Mouse (Mus musculus) heart, embryonic 12.5 days (tissue): ENCODE measurements around the gene Gm42791. TPM values are rescaled to one million over a fixed set of nuclear protein-coding genes. Genes with fewer than 3 reads are reported as not detected.

Experiments used
- ATAC-seq: fragments of 200-750 bp; cut with Nextera tagmentation; 2 replicates; pipeline ENCODE4 v1.8.0; 2017; ENCODE audit warnings: moderate TSS enrichment, moderate library complexity; ENCODE audit not compliant: insufficient number of reproducible peaks, low FRiP score
- H3K27ac ChIP-seq: fragments of 300-500 bp; sonication (generic); 2 replicates; pipeline ENCODE4 v1.5.1; 2016; ENCODE audit warnings: mild to moderate bottlenecking, moderate library complexity; ENCODE audit not compliant: poor library complexity, severe bottlenecking
- H3K27me3 ChIP-seq: fragments of 300-500 bp; sonication (generic); replicated peaks from 2 replicates; pipeline ENCODE4 v1.6.1; 2016; ENCODE audit warnings: mild to moderate bottlenecking, moderate library complexity
- H3K36me3 ChIP-seq: fragments of 300-500 bp; sonication (generic); 2 replicates; pipeline ENCODE4 v1.6.1; 2016; ENCODE audit warnings: mild to moderate bottlenecking, moderate library complexity
- H3K4me1 ChIP-seq: fragments of 300-500 bp; sonication (generic); replicated peaks from 2 replicates; pipeline ENCODE4 v1.6.1; 2016; ENCODE audit warnings: mild to moderate bottlenecking
- H3K4me2 ChIP-seq: fragments of 300-500 bp; sonication (generic); 2 replicates; pipeline ENCODE4 v1.6.1; 2016; ENCODE audit warnings: mild to moderate bottlenecking, moderate library complexity
- H3K4me3 ChIP-seq: fragments of 300-500 bp; sonication (generic); 2 replicates; pipeline ENCODE4 v1.5.1; 2016; ENCODE audit warnings: mild to moderate bottlenecking
- H3K9ac ChIP-seq: fragments of 300-500 bp; sonication (generic); 2 replicates; pipeline ENCODE4 v1.6.1; 2016; ENCODE audit warnings: mild to moderate bottlenecking, moderate library complexity
- H3K9me3 ChIP-seq: fragments of 300-500 bp; sonication (generic); replicated peaks from 2 replicates; pipeline ENCODE4 v1.6.1; 2016; ENCODE audit warnings: mild to moderate bottlenecking, moderate library complexity
- WGBS: fragments of 180-500 bp; shearing (Covaris S2); methylation state at CpG from one replicate; pipeline ENCODE4 v1.1.7; 2016; 5-methylcytosine and 5-hydroxymethylcytosine counted together
- polyA plus RNA-seq: library from polyadenylated mRNA; unstranded; fragments of >200 nt; fragmentation: Nextera tagmentation; extraction: Ambion mirVana; gene quantifications from 2 replicates; pipeline ENCODE4 v1.2.1, GENCODE M21; 2016

Gm42791 gene
- polyA plus RNA-seq, 1 experiment from 2014 or later, result not detected

DNA sequence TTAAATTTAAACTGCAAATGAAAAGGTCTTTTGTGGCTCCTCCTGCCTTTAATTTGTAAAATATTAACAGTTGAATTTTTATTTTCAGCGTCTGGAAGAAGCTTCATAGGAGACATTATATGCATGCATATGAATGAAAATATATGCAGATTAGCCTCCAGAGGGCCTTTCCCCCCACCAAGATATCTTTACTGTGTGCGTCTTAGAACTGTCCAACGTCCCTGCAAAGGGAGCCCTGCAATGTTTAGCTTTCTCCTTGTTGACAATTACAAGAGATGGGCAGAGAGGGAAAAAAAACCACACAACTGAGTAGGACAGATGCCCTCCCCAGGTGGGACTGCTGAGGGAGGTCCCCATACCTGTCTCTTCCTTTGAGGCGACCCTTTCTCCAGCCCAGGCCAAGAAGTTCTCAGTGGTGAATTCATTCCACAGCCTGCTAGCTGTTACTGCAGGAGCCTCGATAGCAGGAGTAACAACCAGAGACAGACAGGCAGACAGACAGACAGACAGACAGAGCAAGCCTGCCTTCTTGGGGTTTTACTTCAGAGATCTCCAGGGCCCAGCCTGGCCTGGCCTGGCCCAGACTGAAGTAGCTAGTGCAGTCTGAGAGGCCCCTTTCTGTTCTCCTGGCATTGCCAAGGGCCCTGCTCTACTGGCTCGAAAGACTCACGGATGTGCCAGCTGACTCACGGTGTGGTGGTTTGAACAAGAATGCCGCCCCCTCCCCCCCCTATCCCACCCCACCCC is 1.2 kb upstream of the Gm42791 start:
- no peak overlapping the region for H3K4me3 ChIP-seq
- no peak overlapping the region for H3K4me2 ChIP-seq
- no peaks in the 10 kb centered on the region for H3K36me3 ChIP-seq
- ATAC-seq, result no peak
- no peaks in the 10 kb centered on the region; the same call in 1 of the 2 replicates for H3K9me3 ChIP-seq
- peaks cover 21% of the 10 kb centered on the region for H3K4me1 ChIP-seq
- 65% methylated on average over 9 of the region's 9 CpGs for whole genome bisulfite sequencing
- no peak overlapping the region for H3K9ac ChIP-seq
- no peak overlapping the region for H3K27ac ChIP-seq
- H3K27me3 ChIP-seq, result no peaks in the 10 kb centered on the region

DNA sequence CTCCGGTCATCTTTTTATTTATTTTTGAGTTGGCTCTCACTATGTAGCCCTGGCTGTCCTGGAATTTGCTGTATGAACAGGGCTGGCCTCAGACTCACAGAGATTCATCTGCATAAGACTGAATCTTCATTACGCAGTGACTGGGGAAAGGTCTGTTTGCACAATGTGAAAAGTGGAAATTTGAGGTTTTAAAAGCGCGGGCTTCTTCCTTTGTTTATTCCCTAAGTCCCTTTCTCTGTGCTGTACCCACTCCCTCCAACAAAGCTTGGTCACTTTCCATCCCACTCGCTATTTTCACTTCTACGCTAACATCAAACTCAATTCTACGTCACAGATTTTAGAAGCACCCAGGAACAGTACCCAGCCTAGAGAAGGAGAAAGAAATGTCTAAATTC is 639 bp downstream of the Gm42791 start:
- WGBS, result 64% methylated on average over 7 of the region's 7 CpGs
- peaks cover 31% of the 10 kb centered on the region for H3K4me1 ChIP-seq
- peak overlapping the region; percentile 85 for H3K4me2 ChIP-seq
- no peaks in the 10 kb centered on the region for H3K36me3 ChIP-seq
- peak overlapping the region; percentile 63 for H3K4me3 ChIP-seq
- ATAC-seq, result no peak
- no peaks in the 10 kb centered on the region for H3K27me3 ChIP-seq
- peaks cover 4% of the 10 kb centered on the region for H3K9me3 ChIP-seq
- peak overlapping the region; percentile 94 for H3K27ac ChIP-seq
- peak overlapping the region; percentile 78 for H3K9ac ChIP-seq

DNA sequence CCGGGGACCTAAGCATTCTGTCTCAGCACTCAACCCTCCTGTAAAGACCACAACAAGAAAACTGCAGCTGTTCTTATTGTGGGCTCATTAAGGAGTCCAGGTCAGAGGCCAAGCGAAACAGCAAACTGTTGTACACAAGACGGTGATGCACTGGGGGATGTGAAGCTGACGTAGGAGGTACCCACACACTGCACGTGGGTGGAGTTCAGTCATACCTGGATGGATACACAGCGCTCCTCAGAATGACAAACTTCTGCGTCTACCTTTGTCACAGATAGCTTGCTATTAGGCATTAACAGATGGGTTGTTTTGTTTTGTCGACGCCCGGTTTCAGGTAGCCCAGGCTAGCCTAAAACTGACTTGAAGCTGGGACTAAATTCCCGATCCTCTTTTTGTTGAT is 2.3 kb downstream of the Gm42791 start:
- peaks cover 31% of the 10 kb centered on the region for H3K4me1 ChIP-seq
- H3K27me3 ChIP-seq, result no peaks in the 10 kb centered on the region
- ATAC-seq, result no peak
- 0 out of 2 replicates have a peak, but pooled peaks cover 4% of the 10 kb centered on the region for H3K36me3 ChIP-seq
- 93% methylated on average over 11 of the region's 11 CpGs for WGBS
- H3K9ac ChIP-seq, result no peak overlapping the region
- peaks cover 13% of the 10 kb centered on the region for H3K9me3 ChIP-seq
- no peak overlapping the region for H3K4me2 ChIP-seq
- H3K27ac ChIP-seq, result no peak overlapping the region
- no peak overlapping the region for H3K4me3 ChIP-seq

DNA sequence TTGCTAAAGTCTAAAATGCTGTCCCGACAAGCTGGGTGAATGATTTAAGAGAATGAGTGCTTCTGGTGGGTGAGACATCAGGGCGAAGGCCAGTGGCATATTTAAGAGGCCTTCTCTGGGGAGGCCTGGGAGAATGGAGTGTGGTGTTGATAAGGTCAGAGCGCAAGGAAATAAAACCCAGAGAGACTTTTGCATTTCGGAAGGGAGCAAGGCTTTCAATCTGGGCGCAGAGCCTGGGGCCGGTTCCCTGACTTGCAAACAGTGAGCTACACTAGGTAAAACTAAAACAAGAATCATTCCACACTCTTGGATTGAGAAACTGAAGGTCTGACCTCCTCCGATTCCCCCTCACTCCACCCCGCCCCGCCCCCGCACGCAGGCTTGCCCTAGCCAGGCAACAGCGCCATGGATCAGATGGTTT is 4.0 kb downstream of the Gm42791 start:
- no peak for ATAC-seq
- Histone ChIP-seq H3K27me3 (no peaks in the 10 kb centered on the region), H3K4me1 (peaks cover 27% of the 10 kb centered on the region), H3K4me3 (no peak overlapping the region), H3K36me3 (0 out of 2 replicates have a peak, but pooled peaks cover 5% of the 10 kb centered on the region), H3K4me2 (peak overlapping the region; percentile 49), H3K9ac (no peak overlapping the region; the same call in 1 of the 2 replicates), H3K27ac (peak overlapping the region; percentile 58), H3K9me3 (peaks cover 17% of the 10 kb centered on the region)
- 36% methylated on average over 12 of the region's 12 CpGs for WGBS

DNA sequence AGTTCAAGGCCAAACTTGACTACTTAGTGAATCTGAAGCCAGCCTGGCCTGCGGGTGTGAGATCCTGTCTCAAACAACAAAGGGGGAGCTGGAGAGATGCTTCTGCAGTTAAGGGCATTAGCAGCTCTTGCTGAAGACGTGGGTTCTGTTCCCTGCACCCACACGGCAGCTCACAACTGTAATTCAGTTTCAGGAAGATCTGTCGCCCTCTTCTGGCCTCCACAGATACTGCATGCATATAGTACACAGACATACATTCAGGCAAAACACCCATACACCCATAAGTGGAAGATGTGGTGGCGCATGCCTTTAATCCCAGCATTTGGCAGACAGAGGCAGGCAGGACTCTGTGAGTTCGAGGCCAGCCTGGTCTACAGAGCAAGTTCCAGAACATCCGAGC is 5.5 kb downstream of the Gm42791 start:
- no peak for ATAC-seq
- peaks cover 17% of the 10 kb centered on the region for H3K9me3 ChIP-seq
- no peak overlapping the region for H3K27ac ChIP-seq
- no peak overlapping the region for H3K4me3 ChIP-seq
- H3K9ac ChIP-seq, result no peak overlapping the region
- 83% methylated on average over 7 of the region's 7 CpGs for WGBS
- H3K4me1 ChIP-seq, result peaks cover 31% of the 10 kb centered on the region
- no peak overlapping the region for H3K4me2 ChIP-seq
- 0 out of 2 replicates have a peak, but pooled peaks cover 5% of the 10 kb centered on the region for H3K36me3 ChIP-seq
- no peaks in the 10 kb centered on the region for H3K27me3 ChIP-seq

DNA sequence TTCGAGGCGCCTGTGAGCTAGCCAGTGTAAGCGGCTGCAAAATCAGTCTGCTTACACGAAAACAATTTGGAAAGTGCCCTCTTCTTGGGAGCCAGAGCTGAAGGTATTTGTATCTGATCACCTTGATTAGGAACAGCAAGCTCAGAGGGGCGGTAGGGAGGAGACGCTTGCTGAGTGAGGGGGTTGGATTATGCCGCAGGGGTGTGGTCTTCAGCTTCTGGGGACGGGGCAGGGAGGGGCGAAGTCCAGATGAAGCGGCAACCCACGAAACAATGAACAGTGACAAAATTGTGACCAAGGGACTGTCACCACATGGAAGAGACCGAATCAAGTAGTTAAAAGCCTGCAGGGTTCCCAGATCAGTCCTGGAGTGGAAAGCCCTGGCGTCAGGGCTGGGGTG is 10.0 kb downstream of the Gm42791 start:
- ATAC-seq, result no peak
- peak overlapping the region; percentile 42 for H3K4me2 ChIP-seq
- 33% methylated on average over 13 of the region's 13 CpGs for WGBS
- H3K9ac ChIP-seq, result 0 out of 2 replicates have a peak overlapping the region, but pooled peaks have one; percentile 9
- H3K36me3 ChIP-seq, result peaks cover 8% of the 10 kb centered on the region; the same call in 1 of the 2 replicates
- no peak overlapping the region for H3K27ac ChIP-seq
- H3K9me3 ChIP-seq, result peaks cover 22% of the 10 kb centered on the region
- H3K27me3 ChIP-seq, result no peaks in the 10 kb centered on the region
- H3K4me1 ChIP-seq, result 0 out of 2 replicates have a peak, but pooled peaks cover 8% of the 10 kb centered on the region
- no peak overlapping the region for H3K4me3 ChIP-seq

DNA sequence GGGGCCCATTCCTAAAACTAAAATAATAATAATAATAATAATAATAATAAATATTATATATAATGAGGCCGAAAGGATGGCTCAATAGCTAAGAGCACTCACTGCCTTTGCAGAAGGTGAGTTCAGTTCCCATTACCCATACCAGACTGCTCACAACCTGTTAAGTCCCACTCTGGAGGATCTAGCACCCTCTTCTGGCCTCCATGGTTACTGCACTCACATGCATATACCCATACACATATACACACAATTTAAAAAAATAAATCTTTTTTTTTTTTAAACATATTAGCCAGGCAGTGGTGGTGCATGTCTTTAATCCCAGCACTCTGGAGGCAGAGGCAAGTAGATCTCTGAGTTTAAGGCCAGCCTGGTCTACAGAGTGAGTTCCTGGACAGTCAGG is 11.3 kb downstream of the Gm42791 start:
- no peak for ATAC-seq
- WGBS, result 96% methylated on average over 1 of the region's 1 CpGs
- Histone ChIP-seq H3K27me3 (no peaks in the 10 kb centered on the region), H3K9ac (no peak overlapping the region), H3K36me3 (peaks cover 8% of the 10 kb centered on the region; the same call in 1 of the 2 replicates), H3K4me1 (peaks cover 10% of the 10 kb centered on the region; the same call in 1 of the 2 replicates), H3K4me3 (no peak overlapping the region), H3K9me3 (peaks cover 17% of the 10 kb centered on the region), H3K27ac (no peak overlapping the region), H3K4me2 (no peak overlapping the region)

DNA sequence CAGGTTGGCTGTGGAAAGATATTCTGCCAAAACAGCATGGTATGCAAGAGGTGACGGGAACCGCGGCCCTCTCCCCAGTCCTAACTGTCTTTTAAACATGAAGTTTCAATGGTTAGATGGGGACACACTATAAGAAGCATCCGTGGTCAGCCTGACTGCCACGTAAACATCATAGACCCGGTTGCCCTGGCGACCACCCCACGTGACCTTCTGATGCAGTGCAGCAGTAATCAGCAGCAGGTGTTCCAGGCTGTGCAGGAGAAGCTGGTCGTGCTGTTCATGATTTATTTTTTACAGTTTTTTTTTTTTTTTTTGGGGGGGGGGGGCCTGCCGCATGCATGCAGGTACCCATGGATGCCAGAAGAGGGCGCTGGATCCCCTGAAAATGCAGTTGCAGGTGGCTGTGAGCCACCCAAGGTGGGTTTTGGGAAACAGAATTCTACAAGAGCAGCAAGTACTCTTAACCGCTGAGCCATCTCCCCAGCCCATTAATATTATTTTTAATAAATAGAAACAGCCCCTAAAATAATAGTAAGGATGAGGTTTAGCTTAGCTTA is 11.8 kb downstream of the Gm42791 start:
- no peak for ATAC-seq
- H3K9ac ChIP-seq, result no peak overlapping the region
- 81% methylated on average over 12 of the region's 12 CpGs for WGBS

DNA sequence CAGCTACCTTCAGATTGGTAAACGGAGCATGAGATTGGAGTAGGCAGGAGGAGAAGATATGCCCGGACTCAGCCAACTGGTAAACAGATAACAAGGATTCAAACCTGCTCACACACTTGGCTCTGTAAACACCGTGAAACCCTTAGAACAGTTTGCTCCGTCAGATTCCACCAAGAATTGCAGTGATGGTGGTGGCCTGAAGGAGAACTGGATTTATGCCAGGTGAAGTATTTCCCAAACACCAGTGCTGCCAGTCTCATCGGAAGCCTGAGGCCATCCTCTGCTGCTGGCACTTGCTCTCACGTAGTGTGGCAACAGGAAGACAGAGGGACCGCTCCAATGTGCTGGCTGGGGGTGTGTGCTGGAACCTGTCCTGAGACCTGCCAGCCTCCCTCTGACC is 12.6 kb downstream of the Gm42791 start:
- Histone ChIP-seq H3K9ac (no peak overlapping the region), H3K27me3 (no peaks in the 10 kb centered on the region), H3K9me3 (peaks cover 8% of the 10 kb centered on the region), H3K36me3 (peaks cover 4% of the 10 kb centered on the region; the same call in 1 of the 2 replicates), H3K4me2 (no peak overlapping the region), H3K4me1 (peaks cover 23% of the 10 kb centered on the region), H3K4me3 (no peak overlapping the region), H3K27ac (no peak overlapping the region)
- 85% methylated on average over 7 of the region's 7 CpGs for WGBS
- ATAC-seq, result no peak

More for the DNA sequence above, 11.8 kb downstream of the Gm42791 start:
- peaks cover 8% of the 10 kb centered on the region; the same call in 1 of the 2 replicates for H3K36me3 ChIP-seq
- H3K4me3 ChIP-seq, result no peak overlapping the region
- peaks cover 16% of the 10 kb centered on the region for H3K9me3 ChIP-seq
- peaks cover 15% of the 10 kb centered on the region for H3K4me1 ChIP-seq
- no peak overlapping the region for H3K27ac ChIP-seq
- H3K4me2 ChIP-seq, result no peak overlapping the region
- no peaks in the 10 kb centered on the region for H3K27me3 ChIP-seq

DNA sequence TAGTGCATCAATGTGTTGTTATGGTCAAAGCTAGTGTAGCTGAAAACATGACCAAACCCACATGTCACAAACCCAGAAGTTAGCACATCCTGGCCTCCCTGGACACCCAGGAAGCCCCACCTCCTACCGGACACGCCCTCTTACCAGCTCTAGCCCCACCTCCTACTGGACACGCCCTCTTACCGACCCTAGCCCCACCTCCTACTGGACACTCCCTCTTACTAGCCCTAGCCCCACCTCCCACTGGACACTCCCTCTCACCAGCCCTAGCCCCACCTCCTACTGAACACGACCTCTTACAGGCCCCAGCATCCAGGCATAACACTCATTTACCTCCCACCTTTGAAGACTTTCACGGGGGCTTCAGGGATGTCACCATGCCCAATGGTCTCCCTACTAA is 14.3 kb downstream of the Gm42791 start:
- H3K9ac ChIP-seq, result no peak overlapping the region
- ATAC-seq, result peak; percentile 62; the same call in 1 of the 2 replicates
- no peak overlapping the region for H3K4me3 ChIP-seq
- H3K9me3 ChIP-seq, result peaks cover 6% of the 10 kb centered on the region
- H3K4me1 ChIP-seq, result peaks cover 29% of the 10 kb centered on the region
- H3K36me3 ChIP-seq, result peaks cover 4% of the 10 kb centered on the region; the same call in 1 of the 2 replicates
- H3K27me3 ChIP-seq, result no peaks in the 10 kb centered on the region
- H3K27ac ChIP-seq, result no peak overlapping the region
- no peak overlapping the region for H3K4me2 ChIP-seq
- 46% methylated on average over 6 of the region's 6 CpGs for WGBS

DNA sequence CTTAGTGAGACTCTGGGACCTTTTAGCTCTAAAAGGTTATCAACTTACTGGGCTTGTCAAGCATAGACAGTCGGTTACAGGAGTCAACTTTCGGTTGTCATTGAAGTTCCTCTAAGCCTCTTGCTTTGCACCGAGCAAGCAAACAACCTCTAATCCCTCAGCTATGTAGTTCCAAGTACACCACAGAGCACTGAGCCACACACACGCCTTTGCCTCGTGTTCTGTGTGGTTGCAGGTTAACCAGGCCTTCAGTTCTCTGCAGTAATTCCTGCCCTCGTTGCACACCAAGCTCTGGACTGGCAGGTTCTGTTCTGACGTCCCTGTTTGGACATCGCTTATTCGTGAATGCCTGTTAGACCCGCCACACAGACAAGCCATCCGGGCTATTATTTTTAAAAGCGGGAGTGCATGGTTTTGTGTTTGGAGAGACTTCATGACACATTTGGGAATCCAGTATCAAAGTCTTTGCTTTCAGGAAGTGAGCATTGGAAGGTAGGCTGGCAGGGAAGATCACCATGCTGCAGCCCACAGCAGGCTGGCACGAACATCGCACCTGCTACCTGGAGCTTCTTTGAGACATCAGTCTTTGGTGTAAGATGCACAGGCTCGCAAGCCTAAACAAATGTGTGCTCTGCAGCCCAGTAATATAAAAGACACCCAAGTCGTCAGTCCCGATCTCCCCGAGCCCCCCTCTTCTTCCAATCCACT is 16.3 kb downstream of the Gm42791 start:
- Histone ChIP-seq H3K36me3 (peaks cover under 1% of the 10 kb centered on the region; the same call in 1 of the 2 replicates), H3K4me3 (no peak overlapping the region), H3K9ac (no peak overlapping the region), H3K9me3 (peaks cover under 1% of the 10 kb centered on the region), H3K27ac (peak overlapping the region; percentile 55), H3K4me2 (no peak overlapping the region; the same call in 1 of the 2 replicates), H3K27me3 (no peaks in the 10 kb centered on the region), H3K4me1 (peaks cover 22% of the 10 kb centered on the region)
- no peak for ATAC-seq
- 62% methylated on average over 18 of the region's 18 CpGs for WGBS
